Mouse (Mus musculus): ENCODE data around the gene Spns3. TPM values are rescaled to one million over a fixed set of nuclear protein-coding genes. Genes with fewer than 3 reads are reported as not detected.

Spns3 gene
- polyA plus RNA-seq, 1 experiment from 2014 or later, result 0.17 TPM

DNA sequence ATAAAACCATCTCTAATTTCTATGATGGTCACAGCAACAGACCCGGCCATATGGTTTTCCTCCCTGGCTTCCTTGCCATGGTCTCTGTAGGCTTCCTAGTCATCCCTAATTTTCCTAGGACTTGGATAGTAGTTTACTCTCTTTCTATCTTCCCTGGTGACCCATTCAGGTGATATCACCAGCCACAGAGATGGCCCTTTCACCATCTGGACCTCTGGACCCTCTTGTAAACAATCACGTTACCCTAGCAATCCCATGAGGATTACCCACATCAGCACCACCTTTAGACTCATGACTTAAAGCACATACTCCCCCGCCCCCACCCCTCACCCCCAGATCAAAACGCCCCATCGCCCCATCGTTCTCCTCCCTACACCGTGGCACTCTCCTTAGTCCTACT lies 16.0 kb upstream of the Spns3 start:
- no peak overlapping the region for H3K4me2 ChIP-seq
- H3K27me3 ChIP-seq (ENCODE audit: control insufficient read depth, insufficient read depth, low read length), result no peaks in the 10 kb centered on the region
- no peak overlapping the region for H3K9ac ChIP-seq (ENCODE audit: low read depth, low read length)
- H3K4me1 ChIP-seq (ENCODE audit: control insufficient read depth, insufficient read depth, low read length), result no peaks in the 10 kb centered on the region
- no peak overlapping the region for H3K4me3 ChIP-seq (ENCODE audit: low read depth, low read length)
- no peak for ATAC-seq (replicated peaks; ENCODE audit: insufficient number of reproducible peaks, low FRiP score, low TSS enrichment)
- H3K27ac ChIP-seq (ENCODE audit: low read depth, low read length), result no peak overlapping the region
- H3K36me3 ChIP-seq (ENCODE audit: control insufficient read depth, insufficient read depth, low read length), result no peaks in the 10 kb centered on the region
- 68% methylated on average over 7 of the region's 7 CpGs for WGBS (ENCODE audit: insufficient replicate concordance)
- H3K9me3 ChIP-seq (replicated peaks; ENCODE audit: control insufficient read depth, low read length), result no peaks in the 10 kb centered on the region

DNA sequence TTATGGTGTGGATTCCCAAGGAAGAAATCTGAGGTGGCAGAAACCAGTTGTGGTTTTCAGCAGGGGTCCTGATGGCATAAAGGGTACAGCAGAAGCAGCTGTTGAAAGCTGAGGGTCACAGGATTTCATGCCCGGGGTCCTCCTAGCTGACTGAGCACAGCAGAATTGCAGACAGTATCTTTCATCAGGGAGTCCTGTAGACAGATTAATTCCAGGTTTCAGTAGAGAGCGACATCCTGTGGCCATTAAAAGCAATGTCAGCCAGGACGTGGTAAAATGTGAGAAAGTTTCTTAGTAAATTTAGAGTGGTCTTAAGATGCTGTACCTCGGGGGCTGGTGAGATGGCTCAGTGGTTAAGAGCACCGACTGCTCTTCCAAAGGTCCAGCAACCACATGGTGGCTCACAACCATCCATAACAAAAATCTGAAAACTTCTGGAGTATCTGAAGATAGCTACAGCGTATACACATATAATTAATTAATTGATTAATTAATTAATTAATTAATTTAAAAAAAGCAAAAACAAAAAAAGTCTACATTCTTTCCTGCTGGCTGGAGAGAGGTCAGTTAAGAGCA lies 14.0 kb upstream of the Spns3 start:
- no peaks in the 10 kb centered on the region for H3K4me1 ChIP-seq (ENCODE audit: control insufficient read depth, insufficient read depth, low read length)
- H3K27ac ChIP-seq (ENCODE audit: low read depth, low read length), result no peak overlapping the region
- no peaks in the 10 kb centered on the region for H3K27me3 ChIP-seq (ENCODE audit: control insufficient read depth, insufficient read depth, low read length)
- H3K9ac ChIP-seq (ENCODE audit: low read depth, low read length), result no peak overlapping the region
- H3K36me3 ChIP-seq (ENCODE audit: control insufficient read depth, insufficient read depth, low read length), result no peaks in the 10 kb centered on the region
- no peak overlapping the region for H3K4me3 ChIP-seq (ENCODE audit: low read depth, low read length)
- no peaks in the 10 kb centered on the region for H3K9me3 ChIP-seq (replicated peaks; ENCODE audit: control insufficient read depth, low read length)
- ATAC-seq (replicated peaks; ENCODE audit: insufficient number of reproducible peaks, low FRiP score, low TSS enrichment), result no peak; the same call in 1 of the 2 replicates
- no peak overlapping the region for H3K4me2 ChIP-seq
- WGBS (ENCODE audit: insufficient replicate concordance), result 20% methylated on average over 6 of the region's 6 CpGs

DNA sequence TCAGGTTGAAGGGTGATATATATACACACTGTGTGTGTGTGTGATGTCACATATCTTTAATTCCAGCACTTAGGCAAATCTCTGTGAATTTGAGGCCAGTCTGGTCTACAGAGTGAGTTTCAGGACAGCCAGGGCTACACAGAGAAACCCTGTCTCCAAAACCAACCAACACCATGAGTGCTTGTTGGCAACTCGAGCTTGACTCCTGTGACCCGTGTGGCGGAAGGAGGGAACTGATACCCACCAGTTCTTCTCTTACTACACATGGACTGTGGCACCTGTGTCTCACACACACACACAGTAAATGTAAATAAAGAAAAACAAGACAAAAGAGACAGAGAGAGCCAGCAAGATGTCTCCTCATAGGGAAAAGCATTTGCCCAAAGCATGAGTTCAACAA lies 10.4 kb upstream of the Spns3 start:
- ATAC-seq (replicated peaks; ENCODE audit: insufficient number of reproducible peaks, low FRiP score, low TSS enrichment), result no peak
- Histone ChIP-seq H3K4me2 (no peak overlapping the region), H3K4me3 (ENCODE audit: low read depth, low read length) (no peak overlapping the region), H3K36me3 (ENCODE audit: control insufficient read depth, insufficient read depth, low read length) (no peaks in the 10 kb centered on the region), H3K9me3 (replicated peaks; ENCODE audit: control insufficient read depth, low read length) (no peaks in the 10 kb centered on the region), H3K27me3 (ENCODE audit: control insufficient read depth, insufficient read depth, low read length) (no peaks in the 10 kb centered on the region), H3K4me1 (ENCODE audit: control insufficient read depth, insufficient read depth, low read length) (no peaks in the 10 kb centered on the region), H3K9ac (ENCODE audit: low read depth, low read length) (no peak overlapping the region), H3K27ac (ENCODE audit: low read depth, low read length) (no peak overlapping the region)
- 54% methylated on average over 3 of the region's 3 CpGs for WGBS (ENCODE audit: insufficient replicate concordance)

DNA sequence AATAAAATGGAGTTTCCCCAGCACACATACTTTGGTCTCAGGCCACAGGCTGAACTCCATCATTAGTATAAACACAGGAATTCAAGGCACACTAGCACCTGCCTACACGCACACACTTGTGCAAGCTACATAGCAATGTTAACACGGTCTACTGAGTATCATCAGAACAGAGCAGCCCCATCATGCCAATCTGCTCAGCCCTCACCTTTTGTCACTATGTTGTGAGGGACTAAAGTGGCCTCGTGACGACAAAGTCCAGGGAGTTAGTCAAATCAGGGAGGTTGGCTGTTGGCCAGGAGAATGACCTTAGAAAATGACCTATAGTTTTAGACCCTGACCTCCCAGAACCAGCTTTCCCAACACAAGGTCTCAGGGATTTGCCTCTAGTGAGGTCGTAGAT lies 7.8 kb upstream of the Spns3 start:
- no peaks in the 10 kb centered on the region for H3K4me1 ChIP-seq (ENCODE audit: control insufficient read depth, insufficient read depth, low read length)
- no peak overlapping the region for H3K4me3 ChIP-seq (ENCODE audit: low read depth, low read length)
- no peak overlapping the region for H3K9ac ChIP-seq (ENCODE audit: low read depth, low read length)
- no peak overlapping the region for H3K27ac ChIP-seq (ENCODE audit: low read depth, low read length)
- H3K9me3 ChIP-seq (replicated peaks; ENCODE audit: control insufficient read depth, low read length), result no peaks in the 10 kb centered on the region
- H3K4me2 ChIP-seq, result no peak overlapping the region
- 73% methylated on average over 5 of the region's 5 CpGs for WGBS (ENCODE audit: insufficient replicate concordance)
- H3K27me3 ChIP-seq (ENCODE audit: control insufficient read depth, insufficient read depth, low read length), result no peaks in the 10 kb centered on the region
- H3K36me3 ChIP-seq (ENCODE audit: control insufficient read depth, insufficient read depth, low read length), result no peaks in the 10 kb centered on the region
- ATAC-seq (replicated peaks; ENCODE audit: insufficient number of reproducible peaks, low FRiP score, low TSS enrichment), result no peak

DNA sequence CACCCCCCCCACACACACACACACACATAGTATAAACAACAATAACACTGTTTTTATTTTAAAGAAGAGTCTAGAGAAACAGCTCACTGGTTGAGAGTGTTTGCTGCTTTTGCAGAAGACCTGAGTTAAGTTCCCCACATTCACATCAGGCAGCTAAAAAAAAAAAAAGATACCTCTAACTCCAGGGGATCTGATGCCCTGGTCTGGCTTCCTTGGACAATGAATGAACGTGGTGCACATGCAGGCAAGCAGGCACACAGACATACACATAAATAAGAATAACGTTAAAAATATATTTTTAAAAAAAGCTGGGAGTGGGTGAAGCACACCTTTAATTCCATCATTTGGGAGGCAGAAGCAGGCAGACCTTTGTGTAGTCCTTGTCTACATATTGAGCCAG lies 6.6 kb upstream of the Spns3 start:
- ATAC-seq (replicated peaks; ENCODE audit: insufficient number of reproducible peaks, low FRiP score, low TSS enrichment), result no peak
- no peak overlapping the region for H3K27ac ChIP-seq (ENCODE audit: low read depth, low read length)
- 60% methylated on average over 2 of the region's 2 CpGs for WGBS (ENCODE audit: insufficient replicate concordance)
- H3K9ac ChIP-seq (ENCODE audit: low read depth, low read length), result no peak overlapping the region
- H3K4me2 ChIP-seq, result no peak overlapping the region
- H3K27me3 ChIP-seq (ENCODE audit: control insufficient read depth, insufficient read depth, low read length), result no peaks in the 10 kb centered on the region
- H3K4me1 ChIP-seq (ENCODE audit: control insufficient read depth, insufficient read depth, low read length), result no peaks in the 10 kb centered on the region
- no peak overlapping the region for H3K4me3 ChIP-seq (ENCODE audit: low read depth, low read length)
- H3K36me3 ChIP-seq (ENCODE audit: control insufficient read depth, insufficient read depth, low read length), result no peaks in the 10 kb centered on the region
- H3K9me3 ChIP-seq (replicated peaks; ENCODE audit: control insufficient read depth, low read length), result no peaks in the 10 kb centered on the region

DNA sequence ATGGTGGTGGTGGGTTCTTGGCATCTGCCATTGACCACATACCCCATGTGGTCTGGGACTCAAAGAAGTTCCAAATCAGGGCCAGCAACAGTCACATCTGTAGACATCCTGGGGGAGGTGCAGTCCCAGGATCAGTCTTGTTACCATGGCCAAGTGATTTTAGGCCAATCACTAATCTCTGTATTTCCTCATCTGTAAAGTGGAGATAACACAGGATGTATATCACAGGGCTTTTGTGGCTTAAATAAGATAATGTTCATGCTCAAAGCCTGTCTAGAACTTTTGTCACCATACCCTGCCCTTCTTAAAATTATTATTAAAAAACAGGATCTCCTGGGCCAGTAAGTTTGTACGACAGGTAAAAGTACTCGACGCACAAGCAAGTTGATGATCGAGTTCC lies 6.2 kb upstream of the Spns3 start:
- H3K4me2 ChIP-seq, result no peak overlapping the region
- no peak for ATAC-seq (replicated peaks; ENCODE audit: insufficient number of reproducible peaks, low FRiP score, low TSS enrichment)
- 86% methylated on average over 4 of the region's 4 CpGs for WGBS (ENCODE audit: insufficient replicate concordance)

DNA sequence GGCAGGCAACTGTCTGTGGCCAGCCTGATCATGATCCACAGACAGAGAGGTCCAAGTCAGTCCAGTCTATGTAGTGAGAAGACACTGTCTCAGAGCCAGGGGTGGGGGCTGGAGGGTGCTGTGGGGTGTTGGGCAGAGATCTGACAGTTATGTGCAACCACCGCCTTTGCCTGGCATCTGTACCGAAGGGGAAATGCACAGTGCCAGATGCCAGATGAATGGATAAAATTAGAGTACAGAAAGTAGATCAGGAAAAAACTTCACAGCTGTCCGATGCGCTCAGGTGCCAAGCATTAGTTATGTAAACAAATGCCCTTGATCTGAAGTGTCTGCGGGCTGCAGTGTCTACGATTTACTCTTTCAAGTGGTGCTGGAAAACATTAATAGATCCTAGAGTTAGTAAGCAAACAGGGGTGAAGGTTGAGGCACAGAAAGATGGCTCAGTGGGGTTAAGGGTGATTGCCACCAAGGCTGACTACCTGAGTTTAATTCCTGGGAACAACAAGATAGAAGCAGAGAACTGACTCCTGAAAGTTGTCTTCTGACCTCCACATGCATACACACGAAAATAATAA lies 1.3 kb upstream of the Spns3 start:
- Histone ChIP-seq H3K9me3 (replicated peaks; ENCODE audit: control insufficient read depth, low read length) (no peaks in the 10 kb centered on the region), H3K36me3 (ENCODE audit: control insufficient read depth, insufficient read depth, low read length) (no peaks in the 10 kb centered on the region), H3K4me3 (ENCODE audit: low read depth, low read length) (no peak overlapping the region), H3K4me2 (no peak overlapping the region), H3K4me1 (ENCODE audit: control insufficient read depth, insufficient read depth, low read length) (peaks cover 4% of the 10 kb centered on the region; the same call in 1 of the 2 replicates), H3K27ac (ENCODE audit: low read depth, low read length) (no peak overlapping the region), H3K27me3 (ENCODE audit: control insufficient read depth, insufficient read depth, low read length) (no peaks in the 10 kb centered on the region), H3K9ac (ENCODE audit: low read depth, low read length) (no peak overlapping the region)
- WGBS (ENCODE audit: insufficient replicate concordance), result 79% methylated on average over 7 of the region's 7 CpGs
- no peak for ATAC-seq (replicated peaks; ENCODE audit: insufficient number of reproducible peaks, low FRiP score, low TSS enrichment)

More for the DNA sequence above, 6.2 kb upstream of the Spns3 start:
- Histone ChIP-seq H3K4me3 (ENCODE audit: low read depth, low read length) (no peak overlapping the region), H3K27me3 (ENCODE audit: control insufficient read depth, insufficient read depth, low read length) (no peaks in the 10 kb centered on the region), H3K27ac (ENCODE audit: low read depth, low read length) (no peak overlapping the region), H3K9ac (ENCODE audit: low read depth, low read length) (no peak overlapping the region), H3K4me1 (ENCODE audit: control insufficient read depth, insufficient read depth, low read length) (no peaks in the 10 kb centered on the region), H3K9me3 (replicated peaks; ENCODE audit: control insufficient read depth, low read length) (no peaks in the 10 kb centered on the region), H3K36me3 (ENCODE audit: control insufficient read depth, insufficient read depth, low read length) (no peaks in the 10 kb centered on the region)

DNA sequence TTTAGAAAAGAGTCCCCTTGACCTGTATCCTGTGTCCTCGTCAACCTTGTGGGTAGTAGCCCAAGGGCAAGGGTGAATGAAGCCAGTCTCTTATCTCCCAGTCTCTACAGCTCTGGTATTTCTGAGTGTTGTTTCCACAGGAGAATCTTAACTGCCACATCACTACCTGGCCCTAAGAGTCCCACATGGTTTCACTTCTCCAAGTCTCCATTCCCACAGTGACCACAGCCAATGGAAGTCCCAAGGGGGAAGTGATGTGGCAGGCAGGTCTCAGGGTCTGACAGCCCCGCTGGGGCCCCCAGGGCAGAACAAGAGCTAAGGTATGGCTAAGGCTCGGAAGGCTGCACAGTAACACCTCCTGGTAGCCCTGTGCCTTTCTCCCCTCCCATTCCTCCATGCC lies 3.1 kb downstream of the Spns3 start:
- no peaks in the 10 kb centered on the region for H3K36me3 ChIP-seq (ENCODE audit: control insufficient read depth, insufficient read depth, low read length)
- H3K4me3 ChIP-seq (ENCODE audit: low read depth, low read length), result no peak overlapping the region
- H3K9ac ChIP-seq (ENCODE audit: low read depth, low read length), result no peak overlapping the region
- no peaks in the 10 kb centered on the region for H3K27me3 ChIP-seq (ENCODE audit: control insufficient read depth, insufficient read depth, low read length)
- no peak overlapping the region for H3K4me2 ChIP-seq
- H3K9me3 ChIP-seq (replicated peaks; ENCODE audit: control insufficient read depth, low read length), result no peaks in the 10 kb centered on the region
- no peak for ATAC-seq (replicated peaks; ENCODE audit: insufficient number of reproducible peaks, low FRiP score, low TSS enrichment)
- H3K4me1 ChIP-seq (ENCODE audit: control insufficient read depth, insufficient read depth, low read length), result peaks cover 8% of the 10 kb centered on the region; the same call in 1 of the 2 replicates
- WGBS (ENCODE audit: insufficient replicate concordance), result 60% methylated on average over 3 of the region's 3 CpGs
- H3K27ac ChIP-seq (ENCODE audit: low read depth, low read length), result no peak overlapping the region

DNA sequence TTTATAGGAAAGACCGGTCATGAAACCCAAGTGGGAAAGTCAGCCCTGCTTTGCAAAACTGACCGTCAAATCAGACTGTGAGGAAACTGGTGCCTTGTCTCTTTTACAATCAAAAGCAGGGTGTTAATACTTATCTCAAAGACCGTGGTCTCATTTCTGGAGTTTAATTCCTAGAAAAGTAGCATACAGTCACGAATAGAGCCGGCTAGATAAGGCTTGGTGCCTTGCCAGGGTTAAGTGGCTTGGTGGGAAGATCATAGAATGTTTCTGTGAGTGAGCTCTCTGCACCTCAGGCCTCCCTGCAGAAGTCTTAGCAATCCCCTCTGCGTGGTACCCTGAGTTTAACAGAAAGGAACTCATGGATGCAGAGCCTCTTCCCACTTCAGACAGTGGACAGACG lies 5.6 kb downstream of the Spns3 start:
- 56% methylated on average over 7 of the region's 7 CpGs for WGBS (ENCODE audit: insufficient replicate concordance)
- Histone ChIP-seq H3K27me3 (ENCODE audit: control insufficient read depth, insufficient read depth, low read length) (no peaks in the 10 kb centered on the region; the same call in 1 of the 2 replicates), H3K9me3 (replicated peaks; ENCODE audit: control insufficient read depth, low read length) (no peaks in the 10 kb centered on the region)

More for the DNA sequence above, 5.6 kb downstream of the Spns3 start:
- Histone ChIP-seq H3K4me3 (ENCODE audit: low read depth, low read length) (no peak overlapping the region), H3K36me3 (ENCODE audit: control insufficient read depth, insufficient read depth, low read length) (no peaks in the 10 kb centered on the region), H3K4me2 (no peak overlapping the region), H3K4me1 (ENCODE audit: control insufficient read depth, insufficient read depth, low read length) (0 out of 2 replicates have a peak, but pooled peaks cover 3% of the 10 kb centered on the region), H3K9ac (ENCODE audit: low read depth, low read length) (no peak overlapping the region), H3K27ac (ENCODE audit: low read depth, low read length) (no peak overlapping the region)
- ATAC-seq (replicated peaks; ENCODE audit: insufficient number of reproducible peaks, low FRiP score, low TSS enrichment), result no peak

Measured in heart, embryonic 11.5 days (tissue).